Mouse (Mus musculus) regulatory T cell (primary cell): ENCODE data around the gene Fthl17a.

ENCODE experiments used
- in situ Hi-C: fragments of 300-600 bp; cut with MboI, MseI; formaldehyde crosslinking; loops from one replicate; pipeline ENCODE4 v1.15.1; 2025; ENCODE audit warnings: high pct_unique_total_duplicates

Gene Fthl17a

DNA sequence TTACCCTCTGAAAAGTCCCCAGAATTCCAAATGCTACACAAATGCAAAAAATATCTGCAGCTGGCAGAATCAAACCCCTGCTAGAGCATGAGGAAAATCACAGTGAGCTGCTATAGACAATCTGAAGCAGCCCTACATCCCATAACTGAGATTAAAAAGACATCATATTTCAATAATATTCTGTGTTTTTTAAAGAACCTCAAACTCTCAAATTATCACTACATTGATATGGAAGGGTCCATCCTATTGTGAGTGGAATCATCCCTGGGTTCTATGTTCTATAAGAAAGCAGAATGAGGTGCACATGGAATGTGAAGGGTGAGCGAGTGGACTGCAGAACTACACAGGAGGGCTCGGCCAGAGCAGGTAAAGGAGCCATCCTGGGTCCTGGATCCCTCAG is at the start of gene Fthl17a:
TSS of gene Fthl17a (plus strand) at position 301 of the 400 bp plus-strand sequence.
- in situ Hi-C loops = no loop called here

DNA sequence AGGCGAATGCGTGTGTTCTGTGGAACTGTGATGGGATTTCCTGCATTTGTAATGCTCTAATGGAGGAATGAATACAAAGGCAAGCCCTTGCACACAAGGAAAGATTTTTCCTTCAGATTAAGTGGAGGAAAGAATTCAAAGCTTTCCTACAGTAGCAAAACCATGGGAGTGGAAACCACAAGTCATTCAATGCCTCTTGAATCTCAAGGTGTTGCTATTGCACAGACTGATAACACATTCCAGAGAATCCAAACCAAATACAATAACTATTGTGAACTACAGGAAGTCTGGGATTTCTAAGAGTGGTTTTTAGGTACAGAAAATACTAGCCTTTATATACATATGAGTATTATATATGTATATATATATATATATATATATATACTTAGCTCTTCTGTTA is 42.5 kb upstream of the Fthl17a start:
- in situ Hi-C loops = no loop called here

DNA sequence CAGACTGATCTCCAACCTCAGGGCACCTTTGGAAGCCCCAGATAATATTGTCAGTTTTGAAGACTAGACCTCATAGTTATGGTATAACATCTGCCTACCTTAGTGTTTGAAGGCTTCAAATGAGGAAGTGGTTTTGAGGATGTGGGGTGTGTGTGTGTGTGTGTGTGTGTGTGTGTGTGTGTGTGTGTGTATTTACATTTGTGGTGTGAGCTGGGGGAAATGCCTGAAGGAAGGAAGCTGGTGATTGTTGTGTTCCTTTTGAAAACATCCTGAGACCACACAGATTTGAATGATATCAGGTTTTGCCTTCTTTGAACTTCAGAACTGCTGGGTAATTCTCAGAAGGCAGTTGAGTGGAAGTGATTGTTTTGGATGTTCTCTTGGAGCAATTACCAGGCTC is 22.6 kb upstream of the Fthl17a start:
- in situ Hi-C loops = no loop called here

DNA sequence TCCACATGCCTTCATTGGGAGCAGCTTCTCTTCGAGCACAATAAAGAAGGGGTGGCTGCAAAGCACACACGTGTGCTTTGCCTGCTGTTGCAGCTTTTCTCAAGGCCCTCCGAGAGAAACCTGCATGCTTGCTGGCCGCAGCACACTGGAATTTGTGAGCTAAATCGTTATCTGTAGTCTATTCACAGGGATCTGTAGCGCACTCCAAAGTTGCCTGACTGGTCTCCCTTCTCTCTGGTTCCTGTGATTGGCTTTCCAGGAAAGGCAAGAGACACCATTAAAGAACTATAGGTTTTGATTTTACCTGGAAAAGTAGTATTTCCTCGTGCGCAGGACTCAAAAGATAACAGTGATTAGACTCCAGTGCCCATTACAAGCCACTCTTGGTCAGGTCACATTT is 22.3 kb downstream of the Fthl17a start:
- in situ Hi-C loops = no loop called here

DNA sequence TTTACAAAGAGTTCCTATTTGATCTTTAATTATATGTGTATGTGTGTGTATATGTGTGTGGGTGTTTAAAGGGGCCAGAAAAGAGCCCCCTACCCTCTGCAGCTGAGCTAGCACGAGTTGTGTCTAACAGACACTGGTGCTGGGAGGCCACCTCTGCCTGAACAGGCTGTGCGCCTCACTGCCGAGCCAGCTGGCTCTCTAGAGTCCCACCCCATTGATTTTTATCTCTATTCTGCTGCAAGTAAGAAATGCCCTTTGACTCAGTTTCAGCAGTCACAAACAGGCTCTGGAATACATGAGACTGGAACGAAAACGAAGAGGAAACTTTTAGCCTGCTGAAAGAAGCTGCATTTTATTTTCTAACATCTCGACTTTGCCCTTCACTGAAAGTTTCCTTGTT is 22.8 kb downstream of the Fthl17a start:
- in situ Hi-C loops = no loop called here

DNA sequence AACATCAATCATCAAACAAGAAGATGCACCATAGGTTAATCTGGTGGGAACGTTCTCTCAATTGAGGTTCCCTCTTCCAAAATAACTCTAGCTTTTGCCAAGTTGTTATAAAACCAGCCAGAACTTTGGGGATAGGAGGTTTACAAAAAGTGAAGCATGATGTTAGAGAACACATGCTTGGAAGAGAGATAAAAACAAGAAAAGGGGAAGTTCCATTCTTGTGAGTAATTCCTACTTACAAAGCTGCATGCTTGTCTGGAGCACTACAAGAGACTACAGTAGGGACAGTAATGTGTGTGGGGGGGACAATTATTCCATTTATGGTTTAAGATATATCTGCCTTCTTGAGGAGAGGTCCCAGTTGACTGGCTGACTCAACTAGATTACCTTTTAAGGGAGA is 40.4 kb downstream of the Fthl17a start:
- in situ Hi-C loops = no loop called here

DNA sequence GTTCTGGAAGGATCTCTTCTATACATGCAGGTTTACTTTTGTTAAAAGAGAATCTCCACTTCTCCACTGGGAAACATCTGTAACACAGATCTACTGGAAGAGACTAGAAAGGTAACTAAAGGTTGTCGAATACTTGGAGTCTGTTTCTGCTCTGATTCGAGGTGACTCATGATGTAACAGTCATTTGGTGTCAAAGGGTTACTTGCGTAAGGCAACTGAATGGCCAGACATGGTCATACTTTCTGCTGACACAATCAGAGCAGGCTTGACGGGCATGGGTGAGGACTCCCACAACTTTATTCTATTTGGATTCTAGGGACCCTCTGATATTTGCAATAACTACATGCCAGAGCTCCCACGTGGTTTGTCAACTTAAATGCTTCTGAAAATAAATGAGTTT is 43.3 kb downstream of the Fthl17a start:
- in situ Hi-C loops = no loop called here

DNA sequence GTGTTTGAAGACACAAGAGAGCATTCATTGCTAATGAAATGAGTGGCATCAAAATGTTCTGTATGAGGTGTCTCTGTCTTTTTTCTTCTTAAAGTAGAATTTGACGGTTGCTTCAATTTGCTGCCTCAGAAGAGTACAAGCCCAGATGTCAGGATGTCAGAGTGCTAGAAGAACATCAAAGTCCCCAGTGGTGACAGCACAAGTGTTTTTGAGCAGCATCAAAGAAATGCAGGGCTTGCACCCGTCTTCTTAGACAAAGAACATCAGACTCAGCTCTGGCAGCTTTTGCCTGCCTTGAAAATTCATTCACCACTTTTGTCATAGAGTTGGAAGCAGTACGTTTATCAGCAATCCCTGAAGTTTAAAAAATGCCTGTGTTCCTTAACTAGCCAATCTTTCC is 44.5 kb downstream of the Fthl17a start:
- in situ Hi-C loops = no loop called here

DNA sequence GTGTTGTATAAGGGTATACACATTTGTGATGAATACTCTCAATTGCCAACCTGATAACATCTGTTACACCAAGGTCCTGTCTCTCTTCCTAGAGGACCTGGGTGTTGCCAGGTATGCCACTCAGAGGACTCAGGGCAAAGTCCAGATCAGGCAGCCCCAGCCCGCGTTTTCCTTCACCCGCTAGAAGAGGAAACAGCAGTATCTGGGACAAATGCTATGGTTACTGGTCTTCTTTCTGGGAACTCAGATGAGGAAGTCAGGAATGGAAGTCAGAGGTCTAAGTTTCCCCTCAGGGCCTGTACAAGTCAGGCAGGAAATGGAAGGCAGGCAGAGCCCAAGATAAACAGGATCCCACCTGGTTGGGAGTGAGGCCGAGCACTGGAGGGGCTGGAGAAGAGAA is 55.2 kb downstream of the Fthl17a start:
- in situ Hi-C loops = no loop called here

DNA sequence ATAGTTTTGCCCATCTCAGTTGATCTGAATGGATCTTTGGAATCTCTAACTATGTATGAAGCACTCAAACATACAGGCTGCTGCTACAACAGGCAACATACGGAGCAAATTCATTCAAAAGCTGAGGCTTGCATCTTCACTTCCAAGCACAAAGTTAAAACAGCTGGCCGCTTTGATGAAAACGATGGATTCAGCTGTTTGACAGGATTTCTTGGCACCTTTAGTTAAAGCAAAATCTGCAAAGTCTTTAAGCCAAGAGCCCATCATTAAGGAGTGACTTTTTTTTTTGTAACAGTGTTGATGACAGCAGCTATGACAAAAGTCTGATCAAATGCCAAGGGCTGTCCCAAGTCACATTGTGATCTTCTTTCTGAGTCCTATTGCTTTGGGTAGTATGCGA is 69.1 kb downstream of the Fthl17a start:
- in situ Hi-C loops = loop anchor here (10.0 kb wide), 1 partner anchor 326 kb away; no protein-coding TSS in a partner anchor

DNA sequence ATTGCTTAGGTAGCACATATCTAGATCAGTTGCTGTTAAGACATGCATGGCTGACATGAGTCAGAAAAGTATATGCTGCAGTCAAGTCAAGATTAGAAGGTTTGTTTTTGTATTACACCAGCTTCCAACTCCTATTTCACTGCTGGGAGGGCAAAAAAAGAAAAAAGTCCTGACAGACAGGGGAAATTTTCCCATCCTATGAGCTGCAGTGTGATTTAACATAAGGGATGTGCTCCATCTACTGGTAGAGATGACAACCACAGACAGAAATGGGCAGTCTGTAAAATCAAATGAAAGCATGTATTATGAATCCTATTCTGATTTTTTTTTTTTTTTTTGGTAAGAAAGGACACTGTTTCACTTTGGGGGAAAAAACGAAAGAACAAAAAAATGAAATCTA is 69.7 kb downstream of the Fthl17a start:
- in situ Hi-C loops = loop anchor here (10.0 kb wide), 1 partner anchor 326 kb away; no protein-coding TSS in a partner anchor
